ENCODE assay signal across 26 mouse cellular contexts in the genomic region with DNA sequence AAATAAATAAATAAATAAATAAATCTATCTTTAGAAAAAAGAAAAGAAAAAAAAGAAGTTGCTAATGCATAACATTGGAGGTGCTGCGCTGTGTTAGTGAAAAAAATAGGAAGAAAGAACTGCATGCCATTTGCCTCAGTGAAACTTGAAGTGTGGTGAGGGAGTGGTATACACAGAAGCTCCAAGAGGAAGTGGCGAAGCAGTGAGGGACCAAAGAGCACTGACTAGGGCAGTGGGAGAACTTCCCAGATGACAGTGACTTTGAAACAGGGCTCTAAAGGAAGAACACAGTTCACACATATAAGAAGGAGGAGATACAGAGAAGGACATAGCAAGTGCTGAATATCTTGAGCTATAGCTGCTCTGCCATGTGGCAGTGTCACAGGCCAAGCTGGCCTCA. TPM values are rescaled to one million over a fixed set of nuclear protein-coding genes. Genes with fewer than 3 reads are reported as not detected.
DNase-seq lines count a peak whose midpoint lies in the region; ATAC-seq lines count a peak whose summit lies in the region.
"Had no signal": no experiment of that assay in that cellular context is flagged by ENCODE, and none has a peak within 500 bp of the region (broad histone marks: within the 10 kb centered on the region; RNA-seq: fewer than 3 reads in every experiment).

No protein-coding gene starts in this region.

- peak; percentile 98 for ATAC-seq in granulocyte monocyte progenitor cell, adult 5-6 weeks (replicated peaks; ENCODE audit: poor library complexity, severe bottlenecking)
- ATAC-seq in megakaryocyte progenitor cell, adult 5-6 weeks (replicated peaks; ENCODE audit: poor library complexity): peak; percentile 75
- no peak for ATAC-seq in cerebellum, adult (ENCODE audit: insufficient number of reproducible peaks, low FRiP score, low TSS enrichment)
- ATAC-seq: activated CD4-positive, CD25-positive, alpha-beta regulatory T cell, adult 4 months; CD4-positive, CD25-positive, alpha-beta regulatory T cell, adult 4 months; forebrain, embryonic 15.5 days; hindbrain, postnatal 0 days; intestine, embryonic 15.5 days; midbrain, embryonic 13.5 days had no signal

- peak; percentile 8 to 23 for DNase-seq in spleen, postnatal 36 days (ENCODE audit: low spot score in 2 of 2)
- DNase-seq in spleen, adult 12 weeks (ENCODE audit: low spot score): no peak
- DNase-seq in adrenal gland, postnatal 25 days: no peak
- no peak for DNase-seq in ovary, adult 18-20 months (ENCODE audit: low spot score)
- DNase-seq: adrenal gland, adult 2 months; cerebellum, adult 11-12 months; cerebellum, adult 9-11 months; gastrocnemius, adult 2 months; gastrocnemius, postnatal 36 days; heart, adult 2 months; heart, postnatal 14 days; kidney, adult 9 months; kidney, postnatal 14 days; right cerebral cortex, postnatal 25 days; spleen, adult 18-20 months; thymus, adult 2 months had no signal

RNA-seq across cellular contexts. Expression of a gene that starts 34.2 kb away (rescaled TPM):
- 1.9 and 5.9 TPM in 2 replicates for total RNA-seq in granulocyte monocyte progenitor cell, adult 5-6 weeks (2014; fragmentation: Nextera tagmentation)
- total RNA-seq in granulocyte monocyte progenitor cell, adult 5-6 weeks (2017): 1.2 and 6.1 TPM in 2 replicates
- total RNA-seq in megakaryocyte progenitor cell, adult 5-6 weeks (2015): 2.5 and 3.0 TPM in 2 replicates
- 2.3 and 2.4 TPM in 2 replicates for total RNA-seq in megakaryocyte progenitor cell, adult 5-6 weeks (2017)
- total RNA-seq in adrenal gland, postnatal 25 days (2021): 20.8 and 26.9 TPM in 2 replicates

RNA-seq across cellular contexts. Expression of a gene that starts 36.8 kb away (rescaled TPM):
- not detected in 2 replicates for total RNA-seq in granulocyte monocyte progenitor cell, adult 5-6 weeks (2014; fragmentation: Nextera tagmentation)
- total RNA-seq in granulocyte monocyte progenitor cell, adult 5-6 weeks (2017): not detected in 2 replicates
- not detected in 2 replicates for total RNA-seq in megakaryocyte progenitor cell, adult 5-6 weeks (2015)
- not detected in 2 replicates for total RNA-seq in megakaryocyte progenitor cell, adult 5-6 weeks (2017)
- total RNA-seq in adrenal gland, postnatal 25 days (2021): 3.5 and 5.9 TPM in 2 replicates
- total RNA-seq: megakaryocyte-erythroid progenitor cell, adult 5-6 weeks had no signal

Comparison
In these comparisons a context has a peak if more than half of its experiments do, and no peak if none do; other contexts are left out.
1. DNase-seq: peak in spleen, postnatal 36 days (2 of 2); none in spleen, adult 12 weeks (single experiment), adrenal gland, postnatal 25 days (single experiment) and ovary, adult 18-20 months (single experiment).